Mouse (Mus musculus): ENCODE results near the gene Tmprss11c.
A peak's percentile ranks its signal among the peaks of the same experiment; 100 is the strongest.
"Not testable (repeated sequence)": the region's sequence is repeated elsewhere in the genome, so short reads cannot be mapped to it uniquely, and the experiment has no call there.

The Tmprss11c gene

DNA sequence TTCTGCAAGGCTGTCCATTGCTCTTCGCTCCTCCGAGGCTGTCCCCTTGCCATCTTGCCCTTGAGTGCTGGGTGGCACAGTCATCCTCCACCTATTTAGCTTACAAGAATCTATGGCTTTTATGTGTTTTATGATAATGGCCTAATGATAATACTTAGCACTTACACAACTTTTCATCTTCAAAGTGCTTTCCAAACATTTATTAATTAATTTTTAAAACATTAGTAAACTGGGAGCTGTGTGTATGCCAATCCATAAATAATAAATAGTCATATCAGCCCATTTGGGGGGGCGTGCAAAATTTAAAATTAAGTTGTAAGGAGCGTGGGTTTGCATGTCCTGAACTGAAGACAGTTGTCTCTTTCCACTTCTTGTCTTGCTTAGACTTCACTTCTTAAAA lies at the start of gene Tmprss11c:
TSS of gene Tmprss11c (minus strand) at position 101 of the 400 bp plus-strand sequence.
- DNase-seq, result no peak

- not testable (repeated sequence) for DNase-seq
Observed at GRCm38 (mm10) chr5:86318018-86318956, 29.2 kb upstream of the Tmprss11c start.

DNA sequence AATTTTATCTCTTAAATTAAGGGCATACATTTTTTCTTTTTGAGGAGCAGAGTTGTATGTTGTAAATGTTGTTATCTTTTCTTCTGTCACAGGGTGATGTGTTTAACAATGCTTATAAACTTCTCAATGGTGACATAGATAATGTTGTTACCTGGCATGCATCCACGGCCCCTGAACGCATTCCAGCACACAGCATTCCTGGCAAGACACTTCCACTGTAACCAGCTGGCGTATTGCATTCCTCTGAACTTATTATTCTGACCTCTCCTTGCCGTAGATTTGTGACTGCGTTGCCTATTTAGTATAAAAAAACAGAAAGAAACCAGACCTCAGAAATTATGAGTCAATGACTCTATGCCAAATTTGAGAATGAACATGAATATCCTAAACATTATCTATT lies 17.0 kb upstream of the Tmprss11c start:
- no peak for DNase-seq

DNA sequence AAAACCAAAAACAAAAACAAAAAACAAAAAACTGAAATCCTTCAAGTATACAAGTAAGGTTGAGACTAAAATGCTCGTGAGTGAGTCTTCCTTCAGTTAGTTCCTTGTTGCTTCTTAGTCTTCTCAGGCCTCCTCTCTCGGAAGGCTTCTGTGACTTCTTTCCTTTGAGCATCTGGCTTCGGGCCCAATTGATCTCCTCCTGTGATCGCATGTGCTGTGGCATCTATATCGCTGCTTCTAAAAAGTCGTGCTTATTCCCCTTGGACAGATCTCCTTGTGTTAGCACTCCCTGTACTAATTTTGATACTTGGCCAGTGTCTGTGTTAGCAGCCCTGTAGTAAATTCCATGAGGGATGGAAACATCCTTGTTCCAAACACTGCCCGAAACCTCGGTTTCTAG lies 14.8 kb upstream of the Tmprss11c start:
- no peak for DNase-seq

- no peak for DNase-seq
Observed at GRCm38 (mm10) chr5:86246559-86246958, 42.5 kb downstream of the Tmprss11c start.

DNA sequence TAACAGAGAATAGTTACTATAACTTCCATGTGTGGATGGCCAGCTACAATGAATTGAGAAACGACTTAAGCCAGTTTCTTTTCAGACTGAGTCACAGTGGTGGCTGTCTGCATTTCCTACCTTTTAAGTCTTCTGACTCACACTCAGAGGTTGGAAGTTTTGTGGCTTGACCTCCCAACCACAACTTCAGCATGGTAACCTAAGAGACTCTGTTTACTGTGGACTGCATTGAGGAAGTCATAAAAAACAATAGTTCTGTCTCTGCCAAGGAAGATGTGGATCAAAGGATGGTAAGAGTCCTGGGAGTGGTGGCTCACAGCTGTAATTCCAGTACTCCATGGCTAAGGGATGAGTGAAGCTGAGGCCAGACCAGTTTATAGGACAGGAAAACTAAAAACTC lies 44.2 kb downstream of the Tmprss11c start:
- no peak for DNase-seq

DNA sequence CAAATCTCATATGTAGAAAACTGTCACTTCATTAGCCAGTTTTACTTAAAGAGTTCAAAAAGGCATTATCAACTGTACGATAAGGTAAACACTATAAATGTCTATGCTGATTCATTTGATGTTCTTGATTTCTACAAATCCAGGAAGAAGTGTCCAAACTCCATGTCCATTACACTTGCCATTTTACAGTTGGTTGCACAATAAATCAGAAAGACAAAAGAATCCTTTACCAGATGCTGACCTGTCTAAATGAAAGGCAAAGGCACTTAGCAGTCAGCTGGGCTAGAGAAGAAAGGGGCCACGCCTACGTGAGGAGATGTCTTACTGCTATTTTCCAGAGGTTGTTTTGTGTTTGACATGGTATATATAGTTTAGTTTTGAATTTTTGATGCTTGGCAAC lies 44.8 kb downstream of the Tmprss11c start:
- DNase-seq, result no peak

- DNase-seq, result no peak
Observed at GRCm38 (mm10) chr5:86227156-86227853, 61.8 kb downstream of the Tmprss11c start.

- no peak for DNase-seq
Observed at GRCm38 (mm10) chr5:86197801-86198200, 91.3 kb downstream of the Tmprss11c start, which contains the start of gene Gnrhr. TSS of gene Gnrhr (minus strand) at chr5:86197901.

- no peak for DNase-seq
Observed at GRCm38 (mm10) chr5:86191356-86191755, 97.8 kb downstream of the Tmprss11c start.

DNA sequence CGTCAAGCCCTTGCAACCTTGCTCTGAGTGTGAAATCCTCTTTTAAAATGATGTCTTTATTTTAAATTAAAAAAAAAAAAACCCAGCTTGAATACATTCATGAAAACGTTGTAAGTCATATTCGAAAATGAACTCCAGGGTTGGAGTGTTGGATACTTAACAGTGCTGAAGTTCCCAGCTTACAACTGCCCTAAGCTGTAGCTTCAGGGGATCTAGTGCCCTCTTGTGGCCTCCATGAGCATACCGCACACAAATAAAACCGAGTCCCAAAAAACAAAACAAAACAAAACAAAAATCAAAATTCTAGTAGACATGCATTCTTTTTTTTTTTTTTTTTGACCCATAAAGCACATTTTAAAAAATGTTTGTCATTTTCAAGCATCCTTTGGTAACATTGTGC lies 98.3 kb downstream of the Tmprss11c start:
- peak; percentile 24 for DNase-seq

GRCm38 (mm10) chr5:86190290-86190689 lies 98.8 kb downstream of the Tmprss11c start:
- DNase-seq, result no peak

DNA sequence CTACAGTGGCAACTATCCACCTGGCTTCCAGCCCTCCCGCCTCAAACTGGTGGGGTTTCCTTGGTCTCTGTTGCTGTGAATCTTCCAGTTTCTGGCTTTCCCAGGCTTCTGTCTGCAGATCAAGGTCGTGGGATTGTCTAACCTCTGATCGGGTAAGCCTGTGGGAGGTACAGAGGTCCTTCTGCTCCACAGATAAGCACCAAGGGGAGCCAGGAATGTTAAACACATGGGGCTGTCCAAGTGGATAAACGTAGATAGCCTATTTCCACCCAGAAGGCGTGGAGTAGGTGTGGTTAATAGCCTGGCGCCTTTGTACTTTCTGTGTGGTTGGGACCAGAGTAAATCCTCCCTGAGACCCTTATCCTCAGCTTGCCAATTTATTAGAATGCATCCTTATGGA lies 101.7 kb downstream of the Tmprss11c start:
- DNase-seq, result no peak

Data from thymus, postnatal 25 days (tissue).